Mouse (Mus musculus): ENCODE results near the gene Sec24b. TPM values are rescaled to one million over a fixed set of nuclear protein-coding genes. Genes with fewer than 3 reads are reported as not detected.

Sec24b gene
- polyA plus RNA-seq, 1 experiment from 2014 or later, result 33.6 TPM

- Histone ChIP-seq H3K4me2 (no peak overlapping the region), H3K9me3 (no peaks in the 10 kb centered on the region), H3K27me3 (no peaks in the 10 kb centered on the region), H3K4me1 (peaks cover 52% of the 10 kb centered on the region), H3K36me3 (peaks cover 3% of the 10 kb centered on the region; the same call in 1 of the 2 replicates), H3K4me3 (no peak overlapping the region), H3K27ac (0 out of 2 replicates have a peak overlapping the region, but pooled peaks have one; percentile 23), H3K9ac (no peak overlapping the region)
- ATAC-seq (ENCODE audit: insufficient number of reproducible peaks, insufficient read depth, low FRiP score, low TSS enrichment, low read depth), result no peak
- WGBS, result 61% methylated on average over 10 of the region's 10 CpGs
Measured at GRCm38 (mm10) chr3:130053340-130054066, 7.8 kb downstream of the Sec24b start.

DNA sequence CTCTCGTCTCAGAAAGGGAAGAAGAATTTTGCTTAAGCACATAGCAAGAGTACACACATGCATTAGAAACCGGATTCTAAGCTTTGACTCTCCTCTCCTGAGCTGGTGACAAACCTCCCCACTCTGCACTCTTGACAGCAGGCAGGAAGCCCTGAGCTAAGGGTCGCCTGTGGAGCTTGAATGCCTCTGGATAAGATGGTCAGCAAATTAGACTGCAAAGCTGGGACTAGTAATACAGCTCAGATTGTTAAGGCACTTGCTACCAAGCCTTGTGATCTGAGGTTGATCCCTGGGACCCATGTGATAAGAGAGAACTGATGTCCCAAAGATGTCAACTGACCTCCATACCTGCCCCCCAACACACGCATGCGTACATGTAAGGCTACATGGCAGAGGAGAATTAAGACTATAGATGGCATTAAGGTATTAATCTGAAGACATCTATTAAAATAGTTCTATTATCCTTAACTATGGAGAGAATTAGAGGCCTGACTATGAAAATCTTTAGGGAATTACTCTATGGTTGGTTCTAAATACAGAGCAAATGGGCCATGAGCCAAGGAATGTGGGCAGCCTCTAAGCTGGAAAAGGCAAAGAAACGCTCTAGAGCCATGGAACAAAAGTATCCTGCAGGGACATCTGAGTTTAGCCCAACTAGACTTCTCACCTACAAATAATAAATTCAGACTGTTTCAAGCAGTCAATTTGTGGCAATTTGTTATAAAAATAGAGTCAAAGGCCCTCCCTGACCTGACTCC is 8.6 kb downstream of the Sec24b start:
- Histone ChIP-seq H3K4me2 (no peak overlapping the region), H3K27me3 (no peaks in the 10 kb centered on the region), H3K9ac (no peak overlapping the region), H3K4me1 (peaks cover 46% of the 10 kb centered on the region), H3K4me3 (no peak overlapping the region), H3K27ac (0 out of 2 replicates have a peak overlapping the region, but pooled peaks have one; percentile 23), H3K36me3 (peaks cover 3% of the 10 kb centered on the region; the same call in 1 of the 2 replicates), H3K9me3 (no peaks in the 10 kb centered on the region)
- no peak for ATAC-seq (ENCODE audit: insufficient number of reproducible peaks, insufficient read depth, low FRiP score, low TSS enrichment, low read depth)
- 76% methylated on average over 6 of the region's 6 CpGs for WGBS

- Histone ChIP-seq H3K27ac (no peak overlapping the region), H3K4me1 (peaks cover 40% of the 10 kb centered on the region), H3K9me3 (no peaks in the 10 kb centered on the region), H3K36me3 (peaks cover under 1% of the 10 kb centered on the region; the same call in 1 of the 2 replicates), H3K9ac (no peak overlapping the region), H3K27me3 (no peaks in the 10 kb centered on the region), H3K4me2 (no peak overlapping the region), H3K4me3 (no peak overlapping the region)
- ATAC-seq (ENCODE audit: insufficient number of reproducible peaks, insufficient read depth, low FRiP score, low TSS enrichment, low read depth), result no peak
- 76% methylated on average over 8 of the region's 8 CpGs for WGBS
Measured at GRCm38 (mm10) chr3:130052116-130052515, 9.2 kb downstream of the Sec24b start.

- Histone ChIP-seq H3K4me2 (no peak overlapping the region), H3K9ac (no peak overlapping the region), H3K9me3 (peaks cover 14% of the 10 kb centered on the region), H3K4me1 (no peaks in the 10 kb centered on the region), H3K27me3 (no peaks in the 10 kb centered on the region), H3K4me3 (no peak overlapping the region), H3K27ac (no peak overlapping the region), H3K36me3 (peaks cover 67% of the 10 kb centered on the region)
- no peak for ATAC-seq (ENCODE audit: insufficient number of reproducible peaks, insufficient read depth, low FRiP score, low TSS enrichment, low read depth)
- 89% methylated on average over 5 of the region's 5 CpGs for WGBS
Measured at GRCm38 (mm10) chr3:130040711-130041110, 20.6 kb downstream of the Sec24b start.

- H3K27me3 ChIP-seq, result no peaks in the 10 kb centered on the region
Measured at GRCm38 (mm10) chr3:130040017-130040416, 21.3 kb downstream of the Sec24b start.

GRCm38 (mm10) chr3:130028741-130029140 is 32.6 kb downstream of the Sec24b start:
- H3K27ac ChIP-seq, result no peak overlapping the region
- H3K4me1 ChIP-seq, result no peaks in the 10 kb centered on the region
- 91% methylated on average over 5 of the region's 5 CpGs for WGBS
- H3K4me2 ChIP-seq, result no peak overlapping the region
- ATAC-seq (ENCODE audit: insufficient number of reproducible peaks, insufficient read depth, low FRiP score, low TSS enrichment, low read depth), result no peak
- H3K9ac ChIP-seq, result no peak overlapping the region
- peaks cover 89% of the 10 kb centered on the region for H3K36me3 ChIP-seq
- no peaks in the 10 kb centered on the region for H3K27me3 ChIP-seq
- no peak overlapping the region for H3K4me3 ChIP-seq
- H3K9me3 ChIP-seq, result no peaks in the 10 kb centered on the region

More at GRCm38 (mm10) chr3:130040017-130040416, 21.3 kb downstream of the Sec24b start:
- H3K27ac ChIP-seq, result no peak overlapping the region
- H3K4me2 ChIP-seq, result no peak overlapping the region
- H3K9ac ChIP-seq, result no peak overlapping the region
- peaks cover 72% of the 10 kb centered on the region for H3K36me3 ChIP-seq
- H3K4me3 ChIP-seq, result no peak overlapping the region
- 91% methylated on average over 4 of the region's 4 CpGs for WGBS
- H3K4me1 ChIP-seq, result no peaks in the 10 kb centered on the region
- no peak for ATAC-seq (ENCODE audit: insufficient number of reproducible peaks, insufficient read depth, low FRiP score, low TSS enrichment, low read depth)
- H3K9me3 ChIP-seq, result peaks cover 14% of the 10 kb centered on the region

DNA sequence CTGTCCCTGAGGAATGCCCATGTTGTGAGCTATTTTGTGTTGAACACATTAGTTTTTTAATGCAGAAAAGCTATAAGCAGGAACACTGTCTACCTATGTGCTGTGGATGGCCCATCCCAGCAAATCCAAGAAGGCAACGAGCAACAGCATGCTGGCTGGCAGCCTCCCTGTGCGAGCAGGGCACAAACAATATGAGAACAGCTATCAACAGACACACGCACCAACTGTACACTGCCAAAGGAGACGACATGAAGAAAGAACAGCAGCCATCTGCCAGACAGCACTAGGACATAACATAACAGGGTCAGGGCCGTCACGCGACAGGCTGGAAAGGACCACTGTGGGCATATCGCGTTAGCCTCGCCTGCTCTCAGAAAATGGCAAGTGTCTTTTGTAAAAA is 35.2 kb downstream of the Sec24b start:
- Histone ChIP-seq H3K9ac (no peak overlapping the region), H3K4me1 (no peaks in the 10 kb centered on the region), H3K4me3 (no peak overlapping the region), H3K27me3 (no peaks in the 10 kb centered on the region), H3K4me2 (no peak overlapping the region), H3K9me3 (no peaks in the 10 kb centered on the region), H3K27ac (no peak overlapping the region), H3K36me3 (peaks cover 76% of the 10 kb centered on the region)
- 92% methylated on average over 10 of the region's 10 CpGs for WGBS
- no peak for ATAC-seq (ENCODE audit: insufficient number of reproducible peaks, insufficient read depth, low FRiP score, low TSS enrichment, low read depth)

GRCm38 (mm10) chr3:130025556-130025955 is 35.8 kb downstream of the Sec24b start:
- WGBS, result 94% methylated on average over 8 of the region's 8 CpGs
- H3K4me2 ChIP-seq, result no peak overlapping the region
- no peaks in the 10 kb centered on the region for H3K9me3 ChIP-seq
- no peak overlapping the region for H3K27ac ChIP-seq
- no peak for ATAC-seq (ENCODE audit: insufficient number of reproducible peaks, insufficient read depth, low FRiP score, low TSS enrichment, low read depth)
- H3K4me3 ChIP-seq, result no peak overlapping the region
- H3K9ac ChIP-seq, result no peak overlapping the region
- no peaks in the 10 kb centered on the region for H3K27me3 ChIP-seq
- no peaks in the 10 kb centered on the region for H3K4me1 ChIP-seq
- H3K36me3 ChIP-seq, result peaks cover 70% of the 10 kb centered on the region

DNA sequence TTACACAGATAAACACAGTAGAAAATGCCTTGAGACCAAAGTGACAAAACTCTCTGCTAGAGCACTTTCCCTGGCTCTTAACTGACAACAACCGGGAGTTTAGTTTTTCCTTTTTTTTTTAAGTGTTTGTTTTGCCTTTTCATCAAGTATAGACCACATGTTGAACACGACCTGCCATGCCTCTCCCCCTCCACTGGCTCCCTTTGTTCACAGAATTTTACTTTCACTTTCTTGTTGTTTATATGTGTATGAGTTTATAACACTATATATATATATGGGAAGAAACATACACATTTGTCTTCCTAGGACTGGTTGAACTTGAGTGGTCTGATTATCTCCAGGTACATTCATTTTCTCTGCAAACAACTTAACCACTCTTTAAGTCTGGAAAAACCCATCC is 48.4 kb downstream of the Sec24b start:
- Histone ChIP-seq H3K36me3 (peaks cover 36% of the 10 kb centered on the region), H3K4me2 (no peak overlapping the region), H3K4me3 (no peak overlapping the region), H3K4me1 (no peaks in the 10 kb centered on the region), H3K27ac (no peak overlapping the region), H3K27me3 (no peaks in the 10 kb centered on the region), H3K9ac (no peak overlapping the region), H3K9me3 (no peaks in the 10 kb centered on the region)
- no peak for ATAC-seq (ENCODE audit: insufficient number of reproducible peaks, insufficient read depth, low FRiP score, low TSS enrichment, low read depth)
- WGBS, result 73% methylated on average over 2 of the region's 2 CpGs

DNA sequence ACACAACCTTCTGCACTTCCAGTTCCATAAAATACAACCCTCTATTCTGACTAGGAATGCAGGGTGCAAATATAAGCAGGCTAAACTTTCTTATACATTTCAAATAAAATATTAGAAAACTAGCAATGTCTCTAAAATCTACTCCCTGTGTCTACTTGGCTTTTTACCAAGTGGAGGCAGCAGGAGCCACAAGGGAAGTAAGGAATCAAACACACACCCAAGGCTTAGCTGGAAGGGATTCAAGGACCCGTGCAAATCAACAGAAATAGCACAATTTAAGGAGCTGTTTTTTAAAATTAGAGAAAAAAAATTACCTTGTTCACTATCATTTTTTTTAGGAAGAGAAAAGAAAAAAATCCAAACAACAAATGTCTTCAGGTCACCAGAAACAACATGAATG is 50.1 kb downstream of the Sec24b start:
- peaks cover 43% of the 10 kb centered on the region for H3K36me3 ChIP-seq
- no peaks in the 10 kb centered on the region for H3K4me1 ChIP-seq
- H3K27ac ChIP-seq, result no peak overlapping the region
- H3K9me3 ChIP-seq, result no peaks in the 10 kb centered on the region
- no peak for ATAC-seq (ENCODE audit: insufficient number of reproducible peaks, insufficient read depth, low FRiP score, low TSS enrichment, low read depth)
- H3K27me3 ChIP-seq, result no peaks in the 10 kb centered on the region
- WGBS, result 65% methylated on average over 1 of the region's 1 CpGs
- H3K4me3 ChIP-seq, result no peak overlapping the region
- H3K4me2 ChIP-seq, result no peak overlapping the region
- H3K9ac ChIP-seq, result no peak overlapping the region

DNA sequence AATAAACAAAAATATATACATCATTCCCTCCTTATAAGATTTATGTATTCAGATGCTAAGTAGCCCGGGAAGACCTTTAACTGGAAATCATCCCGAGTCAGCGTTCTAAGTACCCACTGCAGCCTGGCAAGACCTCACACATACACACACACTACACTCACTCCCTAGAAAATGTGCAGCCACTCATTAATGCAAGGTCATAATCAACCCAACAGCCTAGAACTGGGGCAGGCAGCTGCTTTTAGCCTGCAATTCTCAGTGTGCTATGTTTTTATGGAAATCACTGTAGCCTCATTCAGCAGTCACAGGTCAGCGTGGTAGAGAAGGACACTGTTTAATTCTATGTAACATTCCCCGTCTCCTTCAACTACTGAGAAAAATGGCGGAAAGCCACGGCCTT is 55.2 kb downstream of the Sec24b start:
- Histone ChIP-seq H3K4me3 (no peak overlapping the region), H3K9me3 (no peaks in the 10 kb centered on the region), H3K27me3 (no peaks in the 10 kb centered on the region), H3K4me2 (no peak overlapping the region), H3K4me1 (no peaks in the 10 kb centered on the region), H3K36me3 (peaks cover 71% of the 10 kb centered on the region), H3K9ac (no peak overlapping the region), H3K27ac (no peak overlapping the region)
- 92% methylated on average over 7 of the region's 7 CpGs for WGBS
- ATAC-seq (ENCODE audit: insufficient number of reproducible peaks, insufficient read depth, low FRiP score, low TSS enrichment, low read depth), result no peak

DNA sequence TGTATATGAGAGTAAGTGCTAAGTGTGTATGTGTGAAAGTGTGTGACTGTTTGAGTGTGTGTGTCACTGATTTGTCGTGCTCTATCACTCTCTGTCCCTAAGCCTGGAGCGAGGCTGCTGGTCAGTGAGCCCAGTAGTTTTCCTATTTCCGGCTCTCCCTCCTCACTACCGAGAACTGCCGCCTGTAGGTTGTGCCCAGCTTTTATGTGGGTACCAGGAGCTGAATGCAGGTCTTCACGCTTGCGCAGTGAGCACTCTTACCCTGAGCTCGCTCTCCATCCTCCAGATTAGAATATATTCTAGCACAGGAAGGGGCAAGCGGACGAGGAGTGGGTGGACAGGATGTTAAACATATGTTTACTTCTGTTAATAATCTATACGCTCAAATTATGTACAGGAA is 60.4 kb downstream of the Sec24b start:
- H3K9me3 ChIP-seq, result no peaks in the 10 kb centered on the region
- no peak for ATAC-seq (ENCODE audit: insufficient number of reproducible peaks, insufficient read depth, low FRiP score, low TSS enrichment, low read depth)
- no peak overlapping the region for H3K4me3 ChIP-seq
- 94% methylated on average over 11 of the region's 11 CpGs for WGBS
- no peaks in the 10 kb centered on the region for H3K27me3 ChIP-seq
- H3K9ac ChIP-seq, result no peak overlapping the region
- H3K36me3 ChIP-seq, result peaks cover 89% of the 10 kb centered on the region
- no peaks in the 10 kb centered on the region for H3K4me1 ChIP-seq
- no peak overlapping the region for H3K4me2 ChIP-seq
- H3K27ac ChIP-seq, result no peak overlapping the region

Data from embryonic facial prominence, embryonic 13.5 days (tissue).